Mouse (Mus musculus): Measurements from ENCODE around the gene Spry1. TPM values are rescaled to one million over a fixed set of nuclear protein-coding genes. Genes with fewer than 3 reads are reported as not detected.

Spry1 gene
- polyA plus RNA-seq, 1 experiment: not detected

DNA sequence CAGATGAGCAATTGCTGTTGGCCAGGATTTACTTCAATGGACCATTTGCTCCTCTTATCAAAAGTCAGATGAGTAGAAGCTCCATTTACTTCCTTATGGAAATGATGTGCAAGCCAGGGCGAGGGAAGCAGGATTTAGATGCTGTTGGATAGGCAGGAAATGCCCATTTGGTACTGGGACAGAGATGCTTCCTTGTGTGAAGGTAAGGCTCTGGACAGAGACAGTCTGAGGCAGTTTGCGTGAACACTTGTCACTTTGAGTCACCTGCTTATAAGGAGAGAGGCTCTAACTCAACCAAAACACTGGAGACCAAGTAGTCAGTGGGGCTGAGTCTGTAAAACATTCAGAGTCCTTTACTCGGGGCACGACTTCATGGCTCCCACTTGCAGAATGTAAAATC is 2.8 kb upstream of the Spry1 start:
- TF ChIP-seq CTCF (IDR thresholded peaks at IDR 0.05; ENCODE audit: insufficient read depth, low read depth, low read length) (no peak), POLR2A (IDR thresholded peaks at IDR 0.05; ENCODE audit: insufficient read depth, low read depth, low read length) (no peak)
- 98% methylated on average over 4 of the region's 4 CpGs for WGBS
- Histone ChIP-seq H3K4me1 (ENCODE audit: control insufficient read depth, insufficient read depth, low read length) (no peaks in the 10 kb centered on the region), H3K27ac (ENCODE audit: insufficient read depth, low read depth, low read length) (no peak overlapping the region), H3K4me3 (ENCODE audit: insufficient read depth, low read depth, low read length) (no peak overlapping the region)

DNA sequence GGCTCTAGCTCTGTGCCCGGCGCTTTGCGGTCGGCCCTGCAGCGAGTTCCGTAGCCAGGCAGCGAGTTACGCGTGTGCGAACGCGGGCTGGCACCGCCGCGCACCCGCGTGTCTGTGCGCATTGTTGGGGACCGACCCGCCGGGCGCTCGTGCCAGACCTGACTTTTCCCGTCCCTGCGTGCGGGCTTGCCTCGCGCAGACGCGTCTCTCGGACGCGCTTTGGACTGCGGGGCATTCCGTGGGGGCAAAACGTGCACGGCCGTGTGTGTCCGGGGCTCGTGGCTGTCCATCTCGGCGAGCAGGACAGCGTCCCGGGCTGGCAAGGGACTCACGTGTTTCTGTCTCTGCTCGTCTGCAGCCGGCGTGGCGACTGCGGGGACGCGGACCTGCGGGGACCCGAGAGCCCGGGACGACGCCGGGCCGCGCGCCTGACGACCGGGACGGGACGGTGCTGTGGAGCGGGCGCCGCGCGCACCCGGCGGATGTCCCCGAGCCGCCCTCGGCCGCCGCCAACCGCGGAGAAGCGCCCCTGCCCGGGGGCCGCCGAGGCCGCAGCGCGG is 495 bp downstream of the Spry1 start:
- Histone ChIP-seq H3K4me1 (ENCODE audit: control insufficient read depth, insufficient read depth, low read length) (peaks cover 12% of the 10 kb centered on the region), H3K4me3 (ENCODE audit: insufficient read depth, low read depth, low read length) (peak overlapping the region; percentile 79), H3K27ac (ENCODE audit: insufficient read depth, low read depth, low read length) (peak overlapping the region; percentile 77)
- TF ChIP-seq POLR2A (IDR thresholded peaks at IDR 0.05; ENCODE audit: insufficient read depth, low read depth, low read length): no peak
- TF ChIP-seq CTCF (IDR thresholded peaks at IDR 0.05; ENCODE audit: insufficient read depth, low read depth, low read length): 0 out of 2 replicates have a peak, but pooled peaks have one; percentile 13
- 3% methylated on average over 86 of the region's 86 CpGs for WGBS

DNA sequence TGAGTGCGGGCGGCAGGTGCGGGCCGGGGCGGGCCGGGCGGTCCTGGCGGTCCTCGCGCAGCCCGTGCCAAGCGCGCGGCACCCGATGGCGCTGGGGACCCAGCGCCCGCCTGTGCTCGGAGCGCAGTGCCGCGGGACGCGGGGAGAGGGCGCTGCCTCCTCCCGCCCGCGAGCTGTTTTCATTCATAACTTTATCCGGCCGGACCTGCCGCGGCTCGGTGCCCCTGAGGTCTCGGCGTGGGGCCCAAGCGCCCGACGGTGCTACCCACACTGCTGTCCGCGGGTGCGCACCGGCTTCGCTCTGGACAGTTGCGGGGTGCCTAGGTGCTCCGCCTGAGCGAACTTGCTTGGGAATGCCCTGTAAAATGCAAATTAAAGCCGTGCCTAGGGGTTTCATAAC is 1.1 kb downstream of the Spry1 start:
- Histone ChIP-seq H3K4me1 (ENCODE audit: control insufficient read depth, insufficient read depth, low read length) (peaks cover 12% of the 10 kb centered on the region), H3K4me3 (ENCODE audit: insufficient read depth, low read depth, low read length) (peak overlapping the region; percentile 79), H3K27ac (ENCODE audit: insufficient read depth, low read depth, low read length) (no peak overlapping the region)
- 1% methylated on average over 47 of the region's 47 CpGs for WGBS
- no peak for TF ChIP-seq POLR2A (IDR thresholded peaks at IDR 0.05; ENCODE audit: insufficient read depth, low read depth, low read length)
- TF ChIP-seq CTCF (IDR thresholded peaks at IDR 0.05; ENCODE audit: insufficient read depth, low read depth, low read length): peak; percentile 73

DNA sequence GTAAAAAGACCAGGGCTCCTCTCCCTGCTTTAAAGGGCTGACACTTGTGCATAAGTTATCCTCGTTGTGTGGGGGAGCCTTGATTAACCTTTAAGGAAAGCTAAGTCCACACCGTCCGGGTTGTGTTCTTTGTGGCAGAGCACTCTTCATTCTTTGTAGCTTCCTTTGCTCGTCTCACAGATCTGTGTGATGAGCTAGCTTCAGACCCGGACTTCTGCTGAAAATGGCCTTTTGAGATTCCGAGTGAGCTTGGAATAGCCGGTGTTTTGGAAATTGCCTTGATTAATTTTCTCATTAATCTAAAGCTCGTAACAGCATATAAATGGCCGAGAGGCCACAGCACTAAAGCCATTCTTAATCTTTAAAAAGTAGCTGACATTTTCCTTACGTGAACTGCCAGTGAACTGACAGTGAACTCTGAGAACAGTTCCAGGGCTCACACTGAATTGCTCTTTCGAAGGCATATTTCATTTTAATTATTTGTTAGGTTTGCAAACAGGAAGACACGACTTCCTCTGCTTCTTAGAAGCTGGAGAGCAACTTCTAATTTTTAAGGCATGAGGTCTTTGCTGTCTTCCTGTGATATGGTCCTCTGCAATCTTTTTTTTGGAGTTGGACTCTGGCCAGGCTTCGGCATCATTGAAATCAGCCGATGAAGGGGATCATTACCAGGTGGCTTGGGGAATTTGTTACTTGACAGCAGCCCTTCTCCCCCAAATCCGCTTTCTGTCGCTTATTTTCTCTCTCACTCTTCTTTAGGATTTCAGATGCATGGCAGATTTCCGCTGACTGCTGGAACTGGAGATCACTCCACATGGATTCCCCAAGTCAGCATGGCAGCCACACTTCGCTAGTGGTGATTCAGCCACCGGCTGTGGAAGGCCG is 2.3 kb downstream of the Spry1 start:
- TF ChIP-seq POLR2A (IDR thresholded peaks at IDR 0.05; ENCODE audit: insufficient read depth, low read depth, low read length) (no peak), CTCF (IDR thresholded peaks at IDR 0.05; ENCODE audit: insufficient read depth, low read depth, low read length) (no peak)
- 74% methylated on average over 20 of the region's 20 CpGs for WGBS
- H3K27ac ChIP-seq (ENCODE audit: insufficient read depth, low read depth, low read length): no peak overlapping the region
- H3K4me3 ChIP-seq (ENCODE audit: insufficient read depth, low read depth, low read length): no peak overlapping the region
- H3K4me1 ChIP-seq (ENCODE audit: control insufficient read depth, insufficient read depth, low read length): peaks cover 12% of the 10 kb centered on the region

DNA sequence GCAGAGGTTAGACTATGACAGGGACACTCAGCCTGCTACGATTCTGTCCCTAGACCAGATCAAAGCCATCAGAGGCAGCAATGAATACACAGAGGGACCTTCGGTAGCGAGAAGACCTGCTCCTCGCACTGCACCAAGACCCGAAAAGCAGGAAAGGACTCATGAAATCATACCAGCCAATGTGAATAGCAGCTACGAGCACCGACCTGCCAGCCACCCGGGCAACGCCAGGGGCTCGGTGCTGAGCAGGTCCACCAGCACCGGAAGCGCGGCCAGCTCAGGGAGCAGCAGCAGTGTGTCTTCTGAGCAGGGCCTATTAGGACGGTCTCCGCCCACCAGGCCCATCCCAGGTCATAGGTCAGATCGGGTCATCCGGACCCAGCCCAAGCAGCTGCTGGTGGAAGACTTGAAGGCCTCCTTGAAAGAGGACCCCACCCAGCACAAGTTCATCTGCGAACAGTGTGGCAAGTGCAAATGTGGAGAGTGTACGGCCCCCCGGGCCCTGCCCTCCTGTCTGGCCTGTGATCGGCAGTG is 3.0 kb downstream of the Spry1 start:
- Histone ChIP-seq H3K27ac (ENCODE audit: insufficient read depth, low read depth, low read length) (no peak overlapping the region), H3K4me3 (ENCODE audit: insufficient read depth, low read depth, low read length) (no peak overlapping the region), H3K4me1 (ENCODE audit: control insufficient read depth, insufficient read depth, low read length) (peaks cover 12% of the 10 kb centered on the region)
- no peak for TF ChIP-seq CTCF (IDR thresholded peaks at IDR 0.05; ENCODE audit: insufficient read depth, low read depth, low read length)
- TF ChIP-seq POLR2A (IDR thresholded peaks at IDR 0.05; ENCODE audit: insufficient read depth, low read depth, low read length): no peak
- WGBS: 83% methylated on average over 21 of the region's 21 CpGs

DNA sequence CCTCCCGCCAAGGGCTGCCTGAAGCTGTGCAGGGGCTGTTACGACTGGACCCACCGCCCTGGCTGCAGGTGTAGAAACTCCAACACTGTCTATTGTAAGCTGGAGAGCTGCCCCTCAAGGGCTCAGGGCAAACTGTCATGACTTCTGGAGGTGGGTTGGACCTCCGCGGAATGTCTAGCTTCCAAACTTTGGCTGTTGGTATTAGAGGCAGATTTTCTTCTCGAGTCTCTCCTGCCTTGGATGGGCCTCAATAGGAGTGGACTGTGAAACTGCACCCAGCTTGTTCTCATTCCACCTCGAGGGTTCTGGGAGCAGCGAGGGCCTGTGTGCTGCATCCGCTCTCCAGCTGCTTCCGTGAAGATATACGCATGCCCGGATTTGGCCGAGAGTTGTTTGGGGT is 3.7 kb downstream of the Spry1 start:
- Histone ChIP-seq H3K4me3 (ENCODE audit: insufficient read depth, low read depth, low read length) (no peak overlapping the region), H3K27ac (ENCODE audit: insufficient read depth, low read depth, low read length) (no peak overlapping the region), H3K4me1 (ENCODE audit: control insufficient read depth, insufficient read depth, low read length) (peaks cover 12% of the 10 kb centered on the region)
- WGBS: 93% methylated on average over 13 of the region's 13 CpGs
- TF ChIP-seq POLR2A (IDR thresholded peaks at IDR 0.05; ENCODE audit: insufficient read depth, low read depth, low read length) (no peak), CTCF (IDR thresholded peaks at IDR 0.05; ENCODE audit: insufficient read depth, low read depth, low read length) (no peak)

DNA sequence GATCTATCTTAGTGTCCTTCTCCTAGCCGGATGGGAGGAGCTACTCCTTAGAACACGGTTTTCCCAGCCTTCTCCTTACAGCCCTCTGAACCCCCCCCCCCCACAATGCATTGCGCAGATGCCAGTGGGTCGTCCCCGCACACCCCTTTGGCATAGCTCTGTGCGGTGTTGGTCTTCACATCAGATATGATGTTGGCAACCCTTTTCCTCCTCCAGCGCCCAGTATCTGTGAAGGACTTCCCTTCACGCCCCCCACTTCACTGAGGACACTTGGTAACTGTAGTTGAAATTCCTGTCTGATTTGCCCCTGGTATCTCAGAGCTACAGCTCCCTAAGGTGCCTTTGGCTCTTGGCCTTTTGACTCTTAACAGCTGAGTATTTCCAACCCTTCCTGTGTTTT is 4.2 kb downstream of the Spry1 start:
- H3K4me3 ChIP-seq (ENCODE audit: insufficient read depth, low read depth, low read length): no peak overlapping the region
- no peak overlapping the region for H3K27ac ChIP-seq (ENCODE audit: insufficient read depth, low read depth, low read length)
- 85% methylated on average over 8 of the region's 8 CpGs for WGBS
- TF ChIP-seq POLR2A (IDR thresholded peaks at IDR 0.05; ENCODE audit: insufficient read depth, low read depth, low read length) (no peak), CTCF (IDR thresholded peaks at IDR 0.05; ENCODE audit: insufficient read depth, low read depth, low read length) (no peak)
- H3K4me1 ChIP-seq (ENCODE audit: control insufficient read depth, insufficient read depth, low read length): peaks cover 12% of the 10 kb centered on the region

DNA sequence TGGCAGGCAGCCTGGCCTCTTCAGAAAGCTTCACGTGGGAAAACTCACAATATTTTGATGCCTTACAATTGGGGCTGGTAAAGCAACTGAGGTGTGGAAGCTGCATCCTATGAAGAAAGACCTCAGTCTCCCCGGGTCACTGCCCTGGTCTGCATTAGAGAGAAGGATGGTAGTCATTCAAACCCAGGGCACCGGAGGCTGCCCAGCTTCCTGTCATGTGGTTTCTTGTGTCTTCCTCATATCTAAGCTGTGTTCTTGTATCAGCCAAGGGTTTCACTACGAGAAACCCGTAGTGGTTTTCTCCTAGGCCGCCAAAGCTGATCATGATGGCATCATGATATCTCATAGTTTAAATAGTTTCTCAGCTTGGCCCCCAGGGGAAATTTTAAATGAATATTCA is 5.3 kb downstream of the Spry1 start:
- Histone ChIP-seq H3K27ac (ENCODE audit: insufficient read depth, low read depth, low read length) (no peak overlapping the region), H3K4me1 (ENCODE audit: control insufficient read depth, insufficient read depth, low read length) (peaks cover 12% of the 10 kb centered on the region), H3K4me3 (ENCODE audit: insufficient read depth, low read depth, low read length) (no peak overlapping the region)
- 88% methylated on average over 6 of the region's 6 CpGs for WGBS
- TF ChIP-seq CTCF (IDR thresholded peaks at IDR 0.05; ENCODE audit: insufficient read depth, low read depth, low read length) (no peak), POLR2A (IDR thresholded peaks at IDR 0.05; ENCODE audit: insufficient read depth, low read depth, low read length) (no peak)

DNA sequence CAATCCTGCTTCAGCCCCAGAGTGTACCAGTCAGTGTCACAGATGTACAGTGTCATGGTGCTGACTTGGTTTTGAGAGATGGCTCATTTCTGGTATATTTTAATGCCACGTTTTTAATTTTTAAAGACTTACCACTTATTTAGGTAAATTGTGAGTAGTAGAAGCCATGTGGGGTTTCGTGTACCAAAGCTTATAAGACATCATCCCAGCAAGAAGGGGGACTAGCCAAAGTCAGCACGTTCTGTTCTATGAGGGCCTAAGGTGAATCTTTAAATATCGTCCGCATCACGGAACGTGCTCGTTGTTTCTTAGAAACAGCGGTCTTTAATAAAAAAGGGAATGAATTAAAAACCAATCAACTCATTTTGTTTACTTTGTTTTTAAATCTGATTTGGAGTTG is 6.5 kb downstream of the Spry1 start:
- Histone ChIP-seq H3K27ac (ENCODE audit: insufficient read depth, low read depth, low read length) (no peak overlapping the region), H3K4me1 (ENCODE audit: control insufficient read depth, insufficient read depth, low read length) (peaks cover 12% of the 10 kb centered on the region), H3K4me3 (ENCODE audit: insufficient read depth, low read depth, low read length) (no peak overlapping the region)
- no peak for TF ChIP-seq POLR2A (IDR thresholded peaks at IDR 0.05; ENCODE audit: insufficient read depth, low read depth, low read length)
- TF ChIP-seq CTCF (IDR thresholded peaks at IDR 0.05; ENCODE audit: insufficient read depth, low read depth, low read length): no peak
- 96% methylated on average over 9 of the region's 9 CpGs for WGBS
